Mouse (Mus musculus): ENCODE measurements around the gene Krt79.

Gene Krt79

DNA sequence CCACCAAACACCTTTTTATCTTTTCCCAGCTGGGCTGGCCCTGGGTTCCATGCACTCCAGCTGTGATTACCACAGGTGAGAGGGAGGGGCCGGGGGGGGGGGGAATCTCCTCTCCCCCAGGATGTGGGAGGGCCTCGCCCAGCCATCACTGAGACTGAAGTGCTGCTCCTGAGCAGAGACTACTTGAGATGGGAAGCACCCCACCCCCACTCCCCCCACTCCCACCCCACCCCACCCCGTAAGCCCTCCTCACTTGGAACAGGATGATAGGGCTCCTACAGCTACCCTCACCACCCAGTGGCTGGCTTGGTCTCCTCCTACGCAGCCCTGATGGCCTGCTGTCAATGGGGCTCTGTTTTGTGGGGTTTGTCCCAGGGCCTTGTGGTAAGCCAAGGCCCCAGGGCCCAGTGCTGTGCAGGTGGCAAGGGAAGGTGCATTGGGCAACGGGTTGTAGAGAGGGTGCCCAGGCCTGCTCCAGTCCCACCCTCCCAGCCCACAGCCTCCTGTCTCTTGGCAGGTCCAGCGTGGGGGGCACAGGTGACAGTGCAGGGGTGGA lies at the start of gene Krt79:
TSS of gene Krt79 (minus strand) at position 51 of the 556 bp plus-strand sequence.
- DNase-seq (ENCODE audit: low spot score): no peak

DNA sequence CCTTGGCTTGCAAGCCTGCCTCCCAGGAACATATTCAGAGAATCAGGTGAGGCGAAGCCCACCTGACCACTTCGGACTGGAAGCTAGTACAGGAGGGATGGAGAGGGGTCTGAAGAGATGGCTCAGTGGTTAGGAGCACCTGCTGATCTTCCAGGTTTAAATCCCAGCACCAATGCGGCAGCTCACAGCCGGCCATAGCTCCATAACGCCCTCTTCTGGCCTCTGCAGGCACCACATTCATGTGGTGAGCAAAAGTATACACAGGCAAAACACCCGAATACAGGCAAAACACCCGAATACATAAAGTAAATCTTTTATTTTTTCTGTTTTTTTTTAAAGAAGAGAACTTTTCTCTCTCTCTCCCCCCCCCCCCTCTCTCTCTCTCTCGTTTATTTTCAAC lies 48.6 kb upstream of the Krt79 start:
- DNase-seq (ENCODE audit: low spot score): no peak

DNA sequence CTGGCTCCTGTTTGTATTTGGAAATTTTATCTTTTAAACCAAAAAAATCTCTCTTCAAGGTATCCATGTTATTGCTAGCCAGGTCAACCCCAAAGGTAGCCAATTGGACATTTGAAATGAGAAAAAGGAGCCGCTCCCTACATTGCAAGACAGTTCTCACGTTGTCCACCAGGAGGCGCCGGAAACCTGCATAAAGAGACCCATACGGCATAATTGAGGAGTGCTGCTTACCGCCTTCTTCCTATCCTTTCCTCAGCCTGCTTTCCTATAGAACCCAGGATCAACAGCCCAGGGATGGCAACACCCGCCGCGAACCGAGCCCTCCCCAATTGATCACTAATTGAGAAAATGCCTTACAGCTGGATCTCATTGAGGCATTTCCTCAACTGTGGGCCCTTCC lies 48.0 kb upstream of the Krt79 start:
- peak; percentile 85 for DNase-seq (ENCODE audit: low spot score)

DNA sequence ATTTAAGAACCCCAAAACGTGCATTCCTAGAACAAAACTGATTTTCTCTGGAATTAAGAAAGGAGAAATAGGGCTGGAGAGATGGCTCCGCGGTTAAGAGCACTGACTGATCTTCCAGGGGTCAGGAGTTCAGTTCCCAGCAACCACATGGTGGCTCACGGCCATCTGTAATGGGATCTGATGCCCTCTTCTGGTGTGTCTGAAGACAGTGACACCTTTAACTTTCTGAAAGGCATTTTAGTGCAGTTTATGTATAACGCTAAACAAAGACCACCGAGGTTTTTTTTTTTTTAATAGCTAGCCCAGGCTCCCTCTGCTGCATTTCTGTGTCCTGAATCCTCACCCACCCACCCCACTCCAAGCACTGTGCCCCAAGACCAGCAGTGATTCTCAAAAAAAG lies 44.6 kb upstream of the Krt79 start:
- DNase-seq (ENCODE audit: low spot score): no peak

GRCm38 (mm10) chr15:101983949-101984601 lies 44.0 kb upstream of the Krt79 start:
- peak; percentile 85 for DNase-seq (ENCODE audit: low spot score)

- no peak for DNase-seq (ENCODE audit: low spot score)
These were observed 43.3 kb upstream of the Krt79 start for GRCm38 (mm10) chr15:101983315-101983948.

DNA sequence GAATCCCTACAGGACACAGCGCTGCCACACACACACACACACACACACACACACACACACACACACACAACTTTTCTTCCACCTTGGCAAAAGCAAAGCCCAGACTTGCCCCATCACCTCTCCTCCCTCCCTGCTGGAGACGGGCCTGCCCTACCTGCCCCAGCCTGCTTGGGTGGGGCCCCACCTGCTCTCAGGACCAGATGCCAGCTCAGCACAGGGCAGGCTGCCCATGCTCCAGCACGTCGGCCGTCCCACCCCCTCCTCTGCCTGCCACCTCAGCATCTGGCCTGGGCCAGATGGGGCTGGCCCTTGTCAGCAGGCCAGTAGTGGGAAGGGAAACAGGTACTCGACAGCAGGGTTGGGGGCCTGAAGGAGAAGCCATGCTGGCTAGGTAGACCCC lies 40.7 kb upstream of the Krt79 start:
- DNase-seq (ENCODE audit: low spot score): peak; percentile 57

DNA sequence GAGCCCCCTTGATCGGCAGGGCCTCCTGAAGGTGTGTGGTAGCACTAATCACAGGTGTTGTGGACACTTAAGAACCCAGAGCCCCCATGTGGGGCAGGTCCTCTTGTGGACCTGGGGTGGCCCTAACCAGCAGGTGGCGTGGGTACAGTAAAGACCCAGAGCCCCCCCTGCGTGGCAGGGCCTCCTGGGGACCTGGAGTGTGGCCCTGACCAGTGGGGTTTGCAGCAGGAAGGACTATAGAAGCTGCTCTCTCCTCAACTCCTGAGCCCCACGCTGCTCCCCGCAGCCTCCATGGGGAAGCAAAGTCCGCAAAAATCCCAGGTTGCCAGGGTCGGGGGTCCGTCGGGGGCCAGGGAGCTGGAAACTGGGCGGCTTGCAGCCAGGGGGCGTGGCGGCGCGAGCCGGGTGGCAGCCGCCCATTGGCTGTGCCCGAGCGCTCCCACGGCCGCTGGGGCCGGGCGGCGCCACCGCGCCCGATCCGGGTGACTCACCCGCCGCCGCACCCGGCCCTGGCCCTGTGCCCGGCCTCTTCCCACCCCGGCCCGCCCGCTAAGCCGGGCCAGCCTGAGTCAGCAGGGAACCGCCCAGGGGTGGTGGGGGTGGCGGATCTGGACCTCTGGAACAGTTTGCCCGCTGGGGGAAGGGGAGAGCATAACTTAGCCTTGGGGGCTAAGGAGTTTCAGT lies 37.1 kb upstream of the Krt79 start:
- DNase-seq (ENCODE audit: low spot score): peak; percentile 95

DNA sequence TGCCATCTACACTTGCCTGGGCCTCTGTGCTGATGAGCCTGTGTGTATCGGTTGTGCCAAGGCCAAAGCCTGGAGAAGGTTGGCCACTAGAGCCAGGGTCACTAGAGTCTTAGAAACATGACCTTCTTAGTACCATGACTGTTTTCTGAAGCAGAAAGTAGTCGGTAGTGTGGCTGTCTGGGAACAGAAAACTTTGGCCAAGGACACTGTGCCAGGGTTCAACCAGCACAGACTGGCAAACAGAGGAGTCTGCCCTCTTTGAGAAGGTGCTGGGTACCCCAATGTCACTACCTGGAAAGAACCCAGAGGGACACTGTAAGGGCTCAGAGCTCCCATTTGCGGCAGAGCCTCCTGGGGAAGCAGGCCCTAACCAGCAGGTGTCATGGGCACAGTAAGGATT lies 36.5 kb upstream of the Krt79 start:
- no peak for DNase-seq (ENCODE audit: low spot score)

GRCm38 (mm10) chr15:101976023-101976422 lies 35.9 kb upstream of the Krt79 start:
- peak; percentile 70 for DNase-seq (ENCODE audit: low spot score)

GRCm38 (mm10) chr15:101974083-101974845 lies 34.1 kb upstream of the Krt79 start:
- DNase-seq (ENCODE audit: low spot score): no peak

- DNase-seq (ENCODE audit: low spot score): peak; percentile 94
These were observed 33.4 kb upstream of the Krt79 start for GRCm38 (mm10) chr15:101973414-101974077.

GRCm38 (mm10) chr15:101970536-101970935 lies 30.4 kb upstream of the Krt79 start:
- DNase-seq (ENCODE audit: low spot score): peak; percentile 61

GRCm38 (mm10) chr15:101966808-101967207 lies 26.7 kb upstream of the Krt79 start:
- DNase-seq (ENCODE audit: low spot score): peak; percentile 58

- no peak for DNase-seq (ENCODE audit: low spot score)
These were observed 18.8 kb upstream of the Krt79 start for GRCm38 (mm10) chr15:101958891-101959290.

GRCm38 (mm10) chr15:101954187-101954586 lies 14.1 kb upstream of the Krt79 start, which contains the start of gene Krt78:
Gene Krt78 (minus strand): TSS chr15:101954287.
- DNase-seq (ENCODE audit: low spot score): no peak

DNA sequence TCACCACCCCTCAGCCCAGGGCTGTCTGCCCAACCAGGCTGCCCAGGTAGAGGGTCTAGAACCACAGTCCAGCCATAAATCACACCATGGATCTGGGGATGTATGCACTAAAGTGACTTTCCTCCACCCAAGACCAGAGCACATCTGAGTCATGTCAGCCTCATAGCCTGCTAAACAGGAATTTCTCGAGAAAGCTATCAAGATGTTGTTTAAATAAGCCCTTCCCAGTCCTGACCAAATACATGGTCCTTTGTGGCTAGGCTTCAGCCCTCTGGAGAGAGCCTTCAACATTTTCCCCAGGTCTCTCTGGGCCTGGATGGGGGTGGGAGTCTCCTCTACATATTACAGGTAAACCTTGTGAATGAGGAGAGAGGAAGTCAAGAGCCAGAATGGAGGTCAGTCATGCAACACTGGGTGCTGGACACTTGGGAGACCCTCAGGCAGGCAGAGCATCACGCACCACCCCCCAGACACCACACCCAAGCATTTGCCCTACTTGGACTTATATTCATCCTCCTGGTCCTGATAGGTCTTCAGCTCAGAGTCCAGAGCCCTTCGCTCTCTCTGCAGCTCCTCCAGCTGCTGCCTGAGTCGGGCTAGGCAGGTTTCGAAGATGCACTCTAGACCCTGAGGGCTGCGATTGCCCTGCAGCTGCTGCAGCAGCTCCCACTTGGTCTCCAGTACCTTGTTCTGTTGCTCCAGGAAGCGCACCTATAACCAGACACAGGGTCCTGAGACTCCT lies 12.8 kb upstream of the Krt79 start:
- DNase-seq (ENCODE audit: low spot score): no peak

- DNase-seq (ENCODE audit: low spot score): no peak
These were observed 5.3 kb upstream of the Krt79 start for GRCm38 (mm10) chr15:101945430-101945829.

- DNase-seq (ENCODE audit: low spot score): peak; percentile 55
These were observed 1.8 kb upstream of the Krt79 start for GRCm38 (mm10) chr15:101941948-101942347.

- no peak for DNase-seq (ENCODE audit: low spot score)
These were observed 1.4 kb downstream of the Krt79 start for GRCm38 (mm10) chr15:101938600-101939308.

Measured in ovary, postnatal 36 days (tissue).